Mouse (Mus musculus): Measurements from ENCODE around the gene Erfe. TPM values are rescaled to one million over a fixed set of nuclear protein-coding genes. Genes with fewer than 3 reads are reported as not detected.

The Erfe gene
- 1.5 and 1.7 TPM in 2 replicates for polyA plus RNA-seq (2016; fragmentation: Nextera tagmentation; extraction: Ambion mirVana)

GRCm38 (mm10) chr1:91366215-91367108, at the start of gene Erfe:
Erfe (plus strand) TSS chr1:91366430.
- 0 out of 2 replicates have a peak, but pooled peaks cover 7% of the 10 kb centered on the region for H3K27me3 ChIP-seq (replicated peaks)
- H3K4me1 ChIP-seq (replicated peaks): peaks cover 11% of the 10 kb centered on the region
- H3K9me3 ChIP-seq (replicated peaks): peaks cover 14% of the 10 kb centered on the region; the same call in 1 of the 2 replicates
- ATAC-seq (ENCODE audit: insufficient number of reproducible peaks, low FRiP score): peak; percentile 31; the same call in 1 of the 2 replicates
- peaks cover 41% of the 10 kb centered on the region for H3K36me3 ChIP-seq
- WGBS: 1% methylated on average over 68 of the region's 68 CpGs
- H3K4me3 ChIP-seq: peak within 1 kb of the TSS; percentile 52
- peak within 1 kb of the TSS; percentile 76 for H3K9ac ChIP-seq
- no peak within 1 kb of the TSS for H3K27ac ChIP-seq (ENCODE audit: poor library complexity, severe bottlenecking)
- peak within 1 kb of the TSS; percentile 92 for H3K4me2 ChIP-seq

GRCm38 (mm10) chr1:91317656-91318055, 48.6 kb upstream of the Erfe start:
- no peak for ATAC-seq (ENCODE audit: insufficient number of reproducible peaks, low FRiP score)
- Histone ChIP-seq H3K9ac (no peak overlapping the region), H3K36me3 (peaks cover 4% of the 10 kb centered on the region; the same call in 1 of the 2 replicates), H3K4me2 (no peak overlapping the region), H3K4me3 (no peak overlapping the region), H3K27ac (ENCODE audit: poor library complexity, severe bottlenecking) (no peak overlapping the region), H3K27me3 (replicated peaks) (no peaks in the 10 kb centered on the region), H3K4me1 (replicated peaks) (peaks cover 39% of the 10 kb centered on the region), H3K9me3 (replicated peaks) (no peaks in the 10 kb centered on the region)
- 74% methylated on average over 6 of the region's 6 CpGs for WGBS

- WGBS: 39% methylated on average over 19 of the region's 19 CpGs
- no peak within 1 kb of the TSS for H3K4me3 ChIP-seq
- H3K4me1 ChIP-seq (replicated peaks): peaks cover 24% of the 10 kb centered on the region
- no peaks in the 10 kb centered on the region for H3K9me3 ChIP-seq (replicated peaks)
- H3K27ac ChIP-seq (ENCODE audit: poor library complexity, severe bottlenecking): no peak within 1 kb of the TSS; the same call in 1 of the 2 replicates
- no peaks in the 10 kb centered on the region for H3K36me3 ChIP-seq
- H3K27me3 ChIP-seq (replicated peaks): no peaks in the 10 kb centered on the region; the same call in 1 of the 2 replicates
- peak within 1 kb of the TSS; percentile 43; the same call in 1 of the 2 replicates for H3K9ac ChIP-seq
- peak; percentile 54 for ATAC-seq (ENCODE audit: insufficient number of reproducible peaks, low FRiP score)
- H3K4me2 ChIP-seq: peak within 1 kb of the TSS; percentile 33; the same call in 1 of the 2 replicates
Measured at GRCm38 (mm10) chr1:91321760-91322438, 44.3 kb upstream of the Erfe start, which contains the start of gene Espnl. Espnl (plus strand) TSS chr1:91322075.

- Histone ChIP-seq H3K36me3 (no peaks in the 10 kb centered on the region), H3K9ac (no peak overlapping the region), H3K4me3 (no peak overlapping the region), H3K4me1 (replicated peaks) (peaks cover 13% of the 10 kb centered on the region), H3K27me3 (replicated peaks) (no peaks in the 10 kb centered on the region; the same call in 1 of the 2 replicates), H3K4me2 (no peak overlapping the region), H3K27ac (ENCODE audit: poor library complexity, severe bottlenecking) (no peak overlapping the region), H3K9me3 (replicated peaks) (no peaks in the 10 kb centered on the region)
- no peak for ATAC-seq (ENCODE audit: insufficient number of reproducible peaks, low FRiP score)
- 73% methylated on average over 2 of the region's 2 CpGs for WGBS
Measured at GRCm38 (mm10) chr1:91324646-91325045, 41.6 kb upstream of the Erfe start.

GRCm38 (mm10) chr1:91325488-91326042, 40.7 kb upstream of the Erfe start:
- peaks cover 13% of the 10 kb centered on the region for H3K4me1 ChIP-seq (replicated peaks)
- H3K36me3 ChIP-seq: no peaks in the 10 kb centered on the region
- ATAC-seq (ENCODE audit: insufficient number of reproducible peaks, low FRiP score): no peak
- no peak overlapping the region for H3K9ac ChIP-seq
- 75% methylated on average over 4 of the region's 4 CpGs for WGBS
- H3K9me3 ChIP-seq (replicated peaks): no peaks in the 10 kb centered on the region
- no peaks in the 10 kb centered on the region; the same call in 1 of the 2 replicates for H3K27me3 ChIP-seq (replicated peaks)
- no peak overlapping the region for H3K27ac ChIP-seq (ENCODE audit: poor library complexity, severe bottlenecking)
- no peak overlapping the region for H3K4me3 ChIP-seq
- H3K4me2 ChIP-seq: no peak overlapping the region

- H3K9me3 ChIP-seq (replicated peaks): no peaks in the 10 kb centered on the region
- no peak overlapping the region for H3K4me3 ChIP-seq
- WGBS: 54% methylated on average over 4 of the region's 4 CpGs
- H3K4me2 ChIP-seq: no peak overlapping the region
- peaks cover 16% of the 10 kb centered on the region; the same call in 1 of the 2 replicates for H3K27me3 ChIP-seq (replicated peaks)
- no peaks in the 10 kb centered on the region for H3K36me3 ChIP-seq
- peaks cover 25% of the 10 kb centered on the region for H3K4me1 ChIP-seq (replicated peaks)
- no peak overlapping the region for H3K27ac ChIP-seq (ENCODE audit: poor library complexity, severe bottlenecking)
- H3K9ac ChIP-seq: no peak overlapping the region
- ATAC-seq (ENCODE audit: insufficient number of reproducible peaks, low FRiP score): no peak
Measured at GRCm38 (mm10) chr1:91332102-91332501, 34.1 kb upstream of the Erfe start.

GRCm38 (mm10) chr1:91333582-91333981, 32.6 kb upstream of the Erfe start:
- Histone ChIP-seq H3K27me3 (replicated peaks) (peaks cover 29% of the 10 kb centered on the region; the same call in 1 of the 2 replicates), H3K27ac (ENCODE audit: poor library complexity, severe bottlenecking) (peak overlapping the region; percentile 20), H3K9me3 (replicated peaks) (no peaks in the 10 kb centered on the region), H3K4me1 (replicated peaks) (peaks cover 30% of the 10 kb centered on the region), H3K9ac (no peak overlapping the region), H3K36me3 (no peaks in the 10 kb centered on the region), H3K4me3 (no peak overlapping the region), H3K4me2 (no peak overlapping the region)
- no peak for ATAC-seq (ENCODE audit: insufficient number of reproducible peaks, low FRiP score)

GRCm38 (mm10) chr1:91337355-91337754, 28.9 kb upstream of the Erfe start:
- Histone ChIP-seq H3K27me3 (replicated peaks) (peaks cover 58% of the 10 kb centered on the region), H3K27ac (ENCODE audit: poor library complexity, severe bottlenecking) (no peak overlapping the region), H3K9ac (no peak overlapping the region), H3K9me3 (replicated peaks) (no peaks in the 10 kb centered on the region), H3K4me2 (no peak overlapping the region), H3K4me1 (replicated peaks) (peaks cover 28% of the 10 kb centered on the region), H3K36me3 (no peaks in the 10 kb centered on the region), H3K4me3 (no peak overlapping the region)
- WGBS: 82% methylated on average over 7 of the region's 7 CpGs
- ATAC-seq (ENCODE audit: insufficient number of reproducible peaks, low FRiP score): no peak

- Histone ChIP-seq H3K4me1 (replicated peaks) (peaks cover 12% of the 10 kb centered on the region), H3K27me3 (replicated peaks) (peaks cover 70% of the 10 kb centered on the region), H3K9ac (no peak overlapping the region), H3K4me2 (no peak overlapping the region), H3K27ac (ENCODE audit: poor library complexity, severe bottlenecking) (no peak overlapping the region), H3K9me3 (replicated peaks) (no peaks in the 10 kb centered on the region), H3K4me3 (no peak overlapping the region), H3K36me3 (no peaks in the 10 kb centered on the region)
- no peak for ATAC-seq (ENCODE audit: insufficient number of reproducible peaks, low FRiP score)
- WGBS: 69% methylated on average over 3 of the region's 3 CpGs
Measured at GRCm38 (mm10) chr1:91344001-91344400, 22.2 kb upstream of the Erfe start.

GRCm38 (mm10) chr1:91344921-91345685, 21.1 kb upstream of the Erfe start:
- Histone ChIP-seq H3K27ac (ENCODE audit: poor library complexity, severe bottlenecking) (no peak overlapping the region), H3K36me3 (no peaks in the 10 kb centered on the region), H3K4me2 (peak overlapping the region; percentile 69), H3K9me3 (replicated peaks) (no peaks in the 10 kb centered on the region), H3K9ac (peak overlapping the region; percentile 21; the same call in 1 of the 2 replicates), H3K27me3 (replicated peaks) (peaks cover 59% of the 10 kb centered on the region), H3K4me1 (replicated peaks) (peaks cover 16% of the 10 kb centered on the region), H3K4me3 (peak overlapping the region; percentile 36)
- 4% methylated on average over 65 of the region's 68 CpGs for WGBS
- ATAC-seq (ENCODE audit: insufficient number of reproducible peaks, low FRiP score): no peak
